Mouse (Mus musculus): ENCODE data around the gene Chmp3.

GRCm38 (mm10) chr6:71537286-71537685, 6.3 kb upstream of the Chmp3 start:
- no peak for TF ChIP-seq CTCF (IDR thresholded peaks at IDR 0.05; ENCODE audit: low read depth)
- no peak for TF ChIP-seq EP300 (IDR thresholded peaks at IDR 0.05; ENCODE audit: low read depth)

Measured in heart, postnatal 0 days (tissue).